Mouse (Mus musculus) hindbrain, embryonic 12.5 days (tissue): ENCODE results near the gene Sytl2. TPM values are rescaled to one million over a fixed set of nuclear protein-coding genes. Genes with fewer than 3 reads are reported as not detected.

Source experiments
- ATAC-seq: fragments of 200-750 bp; cut with Nextera tagmentation; 2 replicates; pipeline ENCODE4 v1.8.0; 2017; ENCODE audit warnings: moderate TSS enrichment; ENCODE audit not compliant: low FRiP score
- H3K27ac ChIP-seq: fragments of 300-500 bp; sonication (generic); 2 replicates; pipeline ENCODE4 v1.5.1; 2016; ENCODE audit warnings: mild to moderate bottlenecking
- H3K27me3 ChIP-seq: fragments of 300-500 bp; sonication (generic); 2 replicates; pipeline ENCODE4 v1.6.1; 2016; ENCODE audit warnings: mild to moderate bottlenecking
- H3K36me3 ChIP-seq: fragments of 300-500 bp; sonication (generic); 2 replicates; pipeline ENCODE4 v1.6.1; 2016; ENCODE audit warnings: mild to moderate bottlenecking
- H3K4me1 ChIP-seq: fragments of 300-500 bp; sonication (generic); 2 replicates; pipeline ENCODE4 v1.6.1; 2016
- H3K4me2 ChIP-seq: fragments of 300-500 bp; sonication (generic); replicated peaks from 2 replicates; pipeline ENCODE4 v1.6.1; 2016; ENCODE audit warnings: mild to moderate bottlenecking
- H3K4me3 ChIP-seq: fragments of 300-500 bp; sonication (generic); 2 replicates; pipeline ENCODE4 v1.5.1; 2016; ENCODE audit warnings: mild to moderate bottlenecking
- H3K9ac ChIP-seq: fragments of 300-500 bp; sonication (generic); 2 replicates; pipeline ENCODE4 v1.6.1; 2016; ENCODE audit warnings: mild to moderate bottlenecking, moderate library complexity
- H3K9me3 ChIP-seq: fragments of 300-500 bp; sonication (generic); replicated peaks from 2 replicates; pipeline ENCODE4 v1.6.1; 2016; ENCODE audit warnings: mild to moderate bottlenecking
- WGBS: fragments of 180-500 bp; shearing (Covaris S2); methylation state at CpG from one replicate; pipeline ENCODE4 v1.1.7; 2016; 5-methylcytosine and 5-hydroxymethylcytosine counted together
- polyA plus RNA-seq: library from polyadenylated mRNA; unstranded; fragments of >200 nt; fragmentation: Nextera tagmentation; extraction: Ambion mirVana; gene quantifications from 2 replicates; pipeline ENCODE4 v1.2.1, GENCODE M21; 2016

Sytl2 gene
- polyA plus RNA-seq, 1 experiment from 2014 or later: 5.6 TPM

- Histone ChIP-seq H3K4me2 (no peak overlapping the region), H3K27ac (no peak overlapping the region), H3K4me1 (no peaks in the 10 kb centered on the region), H3K27me3 (no peaks in the 10 kb centered on the region), H3K9me3 (no peaks in the 10 kb centered on the region), H3K4me3 (no peak overlapping the region), H3K9ac (no peak overlapping the region), H3K36me3 (no peaks in the 10 kb centered on the region)
- no peak for ATAC-seq
- WGBS: 64% methylated on average over 8 of the region's 8 CpGs
Observed at GRCm38 (mm10) chr7:90280878-90281277, 21.2 kb upstream of the Sytl2 start.

GRCm38 (mm10) chr7:90281759-90282546 is 20.1 kb upstream of the Sytl2 start:
- no peak overlapping the region for H3K27ac ChIP-seq
- WGBS: 78% methylated on average over 11 of the region's 11 CpGs

GRCm38 (mm10) chr7:90282786-90283185 is 19.3 kb upstream of the Sytl2 start:
- Histone ChIP-seq H3K27me3 (no peaks in the 10 kb centered on the region), H3K27ac (no peak overlapping the region), H3K9ac (no peak overlapping the region), H3K9me3 (no peaks in the 10 kb centered on the region), H3K4me1 (no peaks in the 10 kb centered on the region), H3K36me3 (no peaks in the 10 kb centered on the region), H3K4me2 (no peak overlapping the region), H3K4me3 (no peak overlapping the region)
- 88% methylated on average over 1 of the region's 1 CpGs for WGBS
- no peak for ATAC-seq

More at GRCm38 (mm10) chr7:90281759-90282546, 20.1 kb upstream of the Sytl2 start:
- H3K27me3 ChIP-seq: no peaks in the 10 kb centered on the region
- H3K4me2 ChIP-seq: no peak overlapping the region
- no peaks in the 10 kb centered on the region for H3K4me1 ChIP-seq
- no peak for ATAC-seq
- no peaks in the 10 kb centered on the region for H3K9me3 ChIP-seq
- H3K9ac ChIP-seq: no peak overlapping the region
- no peaks in the 10 kb centered on the region for H3K36me3 ChIP-seq
- no peak overlapping the region for H3K4me3 ChIP-seq

- Histone ChIP-seq H3K9ac (no peak overlapping the region), H3K4me2 (no peak overlapping the region), H3K9me3 (no peaks in the 10 kb centered on the region), H3K4me3 (no peak overlapping the region), H3K4me1 (no peaks in the 10 kb centered on the region), H3K27me3 (no peaks in the 10 kb centered on the region), H3K36me3 (no peaks in the 10 kb centered on the region), H3K27ac (no peak overlapping the region)
- ATAC-seq: no peak
- WGBS: 73% methylated on average over 7 of the region's 7 CpGs
Observed at GRCm38 (mm10) chr7:90284793-90285192, 17.3 kb upstream of the Sytl2 start.

- no peak for ATAC-seq
- Histone ChIP-seq H3K4me3 (no peak overlapping the region), H3K9ac (no peak overlapping the region), H3K27me3 (no peaks in the 10 kb centered on the region), H3K27ac (no peak overlapping the region), H3K9me3 (no peaks in the 10 kb centered on the region), H3K4me2 (no peak overlapping the region), H3K36me3 (no peaks in the 10 kb centered on the region), H3K4me1 (no peaks in the 10 kb centered on the region)
- 91% methylated on average over 6 of the region's 6 CpGs for WGBS
Observed at GRCm38 (mm10) chr7:90291885-90292284, 10.2 kb upstream of the Sytl2 start.

GRCm38 (mm10) chr7:90302647-90303552 is 848 bp downstream of the Sytl2 start:
- Histone ChIP-seq H3K4me2 (peak overlapping the region; percentile 86), H3K9me3 (no peaks in the 10 kb centered on the region), H3K27me3 (peaks cover 37% of the 10 kb centered on the region), H3K36me3 (no peaks in the 10 kb centered on the region), H3K27ac (no peak overlapping the region), H3K4me1 (peaks cover 7% of the 10 kb centered on the region), H3K4me3 (peak overlapping the region; percentile 54), H3K9ac (peak overlapping the region; percentile 55)
- ATAC-seq: peak; percentile 66
- 3% methylated on average over 27 of the region's 27 CpGs for WGBS

- Histone ChIP-seq H3K9me3 (no peaks in the 10 kb centered on the region), H3K4me1 (peaks cover 7% of the 10 kb centered on the region), H3K27me3 (peaks cover 18% of the 10 kb centered on the region), H3K36me3 (no peaks in the 10 kb centered on the region), H3K4me3 (no peak overlapping the region), H3K9ac (no peak overlapping the region), H3K4me2 (no peak overlapping the region), H3K27ac (no peak overlapping the region)
- 9% methylated on average over 3 of the region's 3 CpGs for WGBS
- no peak for ATAC-seq
Observed at GRCm38 (mm10) chr7:90306079-90306478, 4.0 kb downstream of the Sytl2 start.

- no peak overlapping the region for H3K9ac ChIP-seq
- no peaks in the 10 kb centered on the region for H3K9me3 ChIP-seq
- ATAC-seq: no peak
- peaks cover 18% of the 10 kb centered on the region for H3K27me3 ChIP-seq
- no peaks in the 10 kb centered on the region for H3K36me3 ChIP-seq
- H3K4me3 ChIP-seq: no peak overlapping the region
- no peak overlapping the region for H3K4me2 ChIP-seq
- peaks cover 7% of the 10 kb centered on the region for H3K4me1 ChIP-seq
- WGBS: 100% methylated on average over 1 of the region's 1 CpGs
- no peak overlapping the region for H3K27ac ChIP-seq
Observed at GRCm38 (mm10) chr7:90306968-90307367, 4.9 kb downstream of the Sytl2 start.

GRCm38 (mm10) chr7:90308003-90308402 is 6.0 kb downstream of the Sytl2 start:
- peaks cover 2% of the 10 kb centered on the region; the same call in 1 of the 2 replicates for H3K4me1 ChIP-seq
- H3K36me3 ChIP-seq: no peaks in the 10 kb centered on the region
- no peak overlapping the region for H3K27ac ChIP-seq
- 70% methylated on average over 6 of the region's 6 CpGs for WGBS
- H3K9ac ChIP-seq: no peak overlapping the region
- peaks cover 10% of the 10 kb centered on the region for H3K27me3 ChIP-seq
- H3K9me3 ChIP-seq: no peaks in the 10 kb centered on the region
- no peak overlapping the region for H3K4me3 ChIP-seq
- no peak for ATAC-seq
- no peak overlapping the region for H3K4me2 ChIP-seq

GRCm38 (mm10) chr7:90312151-90312883 is 10.3 kb downstream of the Sytl2 start:
- H3K9me3 ChIP-seq: no peaks in the 10 kb centered on the region
- no peak overlapping the region for H3K27ac ChIP-seq
- no peak for ATAC-seq
- H3K9ac ChIP-seq: no peak overlapping the region
- no peaks in the 10 kb centered on the region for H3K36me3 ChIP-seq
- no peaks in the 10 kb centered on the region for H3K4me1 ChIP-seq
- H3K27me3 ChIP-seq: no peaks in the 10 kb centered on the region
- H3K4me3 ChIP-seq: no peak overlapping the region
- 67% methylated on average over 7 of the region's 7 CpGs for WGBS
- H3K4me2 ChIP-seq: no peak overlapping the region

- Histone ChIP-seq H3K4me3 (no peak overlapping the region), H3K9me3 (no peaks in the 10 kb centered on the region), H3K27ac (no peak overlapping the region), H3K9ac (no peak overlapping the region), H3K27me3 (no peaks in the 10 kb centered on the region), H3K36me3 (no peaks in the 10 kb centered on the region), H3K4me1 (no peaks in the 10 kb centered on the region), H3K4me2 (no peak overlapping the region)
- ATAC-seq: no peak
- WGBS: 81% methylated on average over 3 of the region's 3 CpGs
Observed at GRCm38 (mm10) chr7:90313421-90313820, 11.4 kb downstream of the Sytl2 start.

- Histone ChIP-seq H3K27me3 (no peaks in the 10 kb centered on the region), H3K36me3 (no peaks in the 10 kb centered on the region), H3K4me3 (no peak overlapping the region), H3K27ac (no peak overlapping the region), H3K4me1 (no peaks in the 10 kb centered on the region), H3K4me2 (no peak overlapping the region), H3K9ac (no peak overlapping the region), H3K9me3 (no peaks in the 10 kb centered on the region)
- ATAC-seq: no peak
- WGBS: 91% methylated on average over 2 of the region's 2 CpGs
Observed at GRCm38 (mm10) chr7:90316823-90317222, 14.8 kb downstream of the Sytl2 start.
